Mouse (Mus musculus): ENCODE measurements around the gene Retreg1. TPM values are rescaled to one million over a fixed set of nuclear protein-coding genes. Genes with fewer than 3 reads are reported as not detected.

The Retreg1 gene
- polyA plus RNA-seq, 1 experiment: 32.8 TPM

DNA sequence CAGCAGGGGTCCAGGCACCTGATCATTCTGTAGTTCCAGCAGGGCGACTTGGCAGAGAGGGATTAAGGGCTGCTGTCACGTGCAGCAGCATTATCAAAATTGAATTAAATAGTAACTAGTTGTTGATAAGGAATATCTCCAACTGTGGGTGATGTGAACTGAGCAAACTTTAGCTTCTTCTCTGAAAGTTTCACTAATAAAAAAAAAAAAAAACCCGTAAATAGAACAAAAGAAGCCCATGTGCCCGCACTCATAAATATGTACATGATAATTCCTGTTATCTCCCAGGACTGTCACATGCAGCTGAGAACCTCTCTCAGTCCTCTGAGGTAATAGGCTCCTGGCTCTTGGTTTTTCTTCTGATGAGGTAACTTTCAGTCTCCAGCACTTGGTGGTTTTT, 99.4 kb downstream of the Retreg1 start:
- Histone ChIP-seq H3K4me3 (no peak overlapping the region), H3ac (ENCODE audit: control insufficient read depth, insufficient read length) (no peak overlapping the region), H3K27me3 (ENCODE audit: control insufficient read depth, insufficient read depth, insufficient read length) (no peaks in the 10 kb centered on the region), H3K79me2 (ENCODE audit: control insufficient read depth, insufficient read depth) (peaks cover 24% of the 10 kb centered on the region), H3K36me3 (ENCODE audit: control insufficient read depth, insufficient read depth) (no peaks in the 10 kb centered on the region), H3K4me2 (ENCODE audit: low read depth) (no peak overlapping the region)
- TF ChIP-seq TCF3 (IDR thresholded peaks at IDR 0.05; ENCODE audit: insufficient read length, low read depth) (no peak), USF1 (IDR thresholded peaks at IDR 0.05; ENCODE audit: low read depth) (no peak), TCF12 (IDR thresholded peaks at IDR 0.05; ENCODE audit: insufficient read depth, poor library complexity, severe bottlenecking) (no peak), POLR2A (IDR thresholded peaks at IDR 0.05; ENCODE audit: insufficient read length, low read depth) (no peak), MAX (IDR thresholded peaks at IDR 0.05; ENCODE audit: low read depth) (no peak), SRF (IDR thresholded peaks at IDR 0.05; ENCODE audit: control insufficient read depth, insufficient read length, low read depth) (no peak), REST (IDR thresholded peaks at IDR 0.05; ENCODE audit: insufficient read depth, insufficient read length) (no peak), CEBPB (IDR thresholded peaks at IDR 0.05; ENCODE audit: insufficient read depth, poor library complexity, severe bottlenecking) (no peak), MYOG (IDR thresholded peaks at IDR 0.05; ENCODE audit: control insufficient read depth in 1 of 3, insufficient read depth in 1 of 3, insufficient read length in 2 of 3, low read depth in 2 of 3) (no peak), E2F4 (IDR thresholded peaks at IDR 0.05; ENCODE audit: insufficient read depth) (no peak), POLR2AphosphoS2 (IDR thresholded peaks at IDR 0.05; ENCODE audit: insufficient read length, low read depth) (no peak), MYOD1 (IDR thresholded peaks at IDR 0.05; ENCODE audit: control insufficient read depth in 1 of 3, insufficient read length in 2 of 3, low read depth in 2 of 3) (no peak)

GRCm38 (mm10) chr15:25943386-25944137, 100.6 kb downstream of the Retreg1 start:
- no peak for TF ChIP-seq USF1 (IDR thresholded peaks at IDR 0.05; ENCODE audit: low read depth)
- TF ChIP-seq CEBPB (IDR thresholded peaks at IDR 0.05; ENCODE audit: insufficient read depth, poor library complexity, severe bottlenecking): no peak
- TF ChIP-seq REST (IDR thresholded peaks at IDR 0.05; ENCODE audit: insufficient read depth, insufficient read length): no peak
- no peak for TF ChIP-seq MYOG (IDR thresholded peaks at IDR 0.05; ENCODE audit: control insufficient read depth in 1 of 3, insufficient read depth in 1 of 3, insufficient read length in 2 of 3, low read depth in 2 of 3)
- no peak for TF ChIP-seq TCF12 (IDR thresholded peaks at IDR 0.05; ENCODE audit: insufficient read depth, poor library complexity, severe bottlenecking)
- TF ChIP-seq POLR2A (IDR thresholded peaks at IDR 0.05; ENCODE audit: insufficient read length, low read depth): no peak
- no peak for TF ChIP-seq MAX (IDR thresholded peaks at IDR 0.05; ENCODE audit: low read depth)
- TF ChIP-seq E2F4 (IDR thresholded peaks at IDR 0.05; ENCODE audit: insufficient read depth): no peak
- TF ChIP-seq TCF3 (IDR thresholded peaks at IDR 0.05; ENCODE audit: insufficient read length, low read depth): no peak
- TF ChIP-seq SRF (IDR thresholded peaks at IDR 0.05; ENCODE audit: control insufficient read depth, insufficient read length, low read depth): no peak
- TF ChIP-seq POLR2AphosphoS2 (IDR thresholded peaks at IDR 0.05; ENCODE audit: insufficient read length, low read depth): no peak
- Histone ChIP-seq H3K4me2 (ENCODE audit: low read depth) (no peak overlapping the region), H3ac (ENCODE audit: control insufficient read depth, insufficient read length) (no peak overlapping the region), H3K4me3 (no peak overlapping the region), H3K27me3 (ENCODE audit: control insufficient read depth, insufficient read depth, insufficient read length) (no peaks in the 10 kb centered on the region), H3K36me3 (ENCODE audit: control insufficient read depth, insufficient read depth) (no peaks in the 10 kb centered on the region), H3K79me2 (ENCODE audit: control insufficient read depth, insufficient read depth) (peaks cover 32% of the 10 kb centered on the region)

DNA sequence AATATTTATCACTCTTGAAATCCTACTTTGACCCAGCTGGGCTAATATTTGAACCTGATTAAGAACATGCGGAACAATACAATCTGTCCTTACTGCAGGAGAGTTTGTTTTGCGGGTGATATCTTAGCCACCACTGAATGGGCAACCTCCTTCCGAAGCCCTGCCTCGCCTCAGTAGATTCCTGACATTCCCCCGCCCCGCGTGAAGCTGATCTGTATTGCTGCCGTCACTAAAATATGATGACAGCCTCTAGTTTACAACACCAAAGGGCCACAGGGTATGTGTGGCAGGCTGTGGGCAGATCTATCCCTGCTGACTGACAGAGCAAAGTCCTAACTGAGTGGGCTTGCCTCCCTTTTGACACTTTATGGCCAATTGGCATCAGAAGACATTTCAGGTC, 102.2 kb downstream of the Retreg1 start:
- no peak overlapping the region for H3K4me2 ChIP-seq (ENCODE audit: low read depth)
- no peaks in the 10 kb centered on the region for H3K27me3 ChIP-seq (ENCODE audit: control insufficient read depth, insufficient read depth, insufficient read length)
- peaks cover 37% of the 10 kb centered on the region for H3K79me2 ChIP-seq (ENCODE audit: control insufficient read depth, insufficient read depth)
- no peak overlapping the region for H3ac ChIP-seq (ENCODE audit: control insufficient read depth, insufficient read length)
- H3K36me3 ChIP-seq (ENCODE audit: control insufficient read depth, insufficient read depth): no peaks in the 10 kb centered on the region
- H3K4me3 ChIP-seq: no peak overlapping the region
- TF ChIP-seq USF1 (IDR thresholded peaks at IDR 0.05; ENCODE audit: low read depth) (no peak), MYOD1 (IDR thresholded peaks at IDR 0.05; ENCODE audit: control insufficient read depth in 1 of 3, insufficient read length in 2 of 3, low read depth in 2 of 3) (peak in 1 of 3 experiments; percentile 23)

GRCm38 (mm10) chr15:25946482-25946881, 103.5 kb downstream of the Retreg1 start:
- TF ChIP-seq TCF12 (IDR thresholded peaks at IDR 0.05; ENCODE audit: insufficient read depth, poor library complexity, severe bottlenecking) (no peak), USF1 (IDR thresholded peaks at IDR 0.05; ENCODE audit: low read depth) (no peak)
- H3K4me3 ChIP-seq: no peak overlapping the region
- no peaks in the 10 kb centered on the region for H3K27me3 ChIP-seq (ENCODE audit: control insufficient read depth, insufficient read depth, insufficient read length)
- no peak overlapping the region for H3ac ChIP-seq (ENCODE audit: control insufficient read depth, insufficient read length)
- peaks cover 40% of the 10 kb centered on the region for H3K79me2 ChIP-seq (ENCODE audit: control insufficient read depth, insufficient read depth)
- no peaks in the 10 kb centered on the region for H3K36me3 ChIP-seq (ENCODE audit: control insufficient read depth, insufficient read depth)
- H3K4me2 ChIP-seq (ENCODE audit: low read depth): no peak overlapping the region

- no peak overlapping the region for H3ac ChIP-seq (ENCODE audit: control insufficient read depth, insufficient read length)
- H3K36me3 ChIP-seq (ENCODE audit: control insufficient read depth, insufficient read depth): no peaks in the 10 kb centered on the region
- H3K27me3 ChIP-seq (ENCODE audit: control insufficient read depth, insufficient read depth, insufficient read length): no peaks in the 10 kb centered on the region
- H3K4me3 ChIP-seq: no peak overlapping the region
- no peak for TF ChIP-seq REST (IDR thresholded peaks at IDR 0.05; ENCODE audit: insufficient read depth, insufficient read length)
- no peak for TF ChIP-seq SRF (IDR thresholded peaks at IDR 0.05; ENCODE audit: control insufficient read depth, insufficient read length, low read depth)
- no peak for TF ChIP-seq CEBPB (IDR thresholded peaks at IDR 0.05; ENCODE audit: insufficient read depth, poor library complexity, severe bottlenecking)
- no peak for TF ChIP-seq POLR2A (IDR thresholded peaks at IDR 0.05; ENCODE audit: insufficient read length, low read depth)
- TF ChIP-seq POLR2AphosphoS2 (IDR thresholded peaks at IDR 0.05; ENCODE audit: insufficient read length, low read depth): no peak
- no peak for TF ChIP-seq USF1 (IDR thresholded peaks at IDR 0.05; ENCODE audit: low read depth)
- no peak for TF ChIP-seq MAX (IDR thresholded peaks at IDR 0.05; ENCODE audit: low read depth)
- TF ChIP-seq E2F4 (IDR thresholded peaks at IDR 0.05; ENCODE audit: insufficient read depth): no peak
- no peak overlapping the region for H3K4me2 ChIP-seq (ENCODE audit: low read depth)
- peaks cover 49% of the 10 kb centered on the region for H3K79me2 ChIP-seq (ENCODE audit: control insufficient read depth, insufficient read depth)
These were observed 104.4 kb downstream of the Retreg1 start for GRCm38 (mm10) chr15:25947383-25947782.

Measured in myocyte (in vitro differentiated cells).